Mouse (Mus musculus): ENCODE data around the gene Phb. TPM values are rescaled to one million over a fixed set of nuclear protein-coding genes. Genes with fewer than 3 reads are reported as not detected.

Phb gene
- polyA plus RNA-seq, 1 experiment from 2014 or later, result 244 TPM

- Histone ChIP-seq H3K4me2 (ENCODE audit: low read depth, low read length) (no peak overlapping the region), H3K36me3 (replicated peaks; ENCODE audit: control insufficient read depth, insufficient read depth, low read depth, low read length) (no peaks in the 10 kb centered on the region), H3K27ac (replicated peaks; ENCODE audit: low read depth, low read length) (no peak overlapping the region), H3K4me3 (ENCODE audit: low read depth, low read length) (no peak overlapping the region), H3K4me1 (ENCODE audit: control insufficient read depth, insufficient read depth, low read length) (peaks cover 26% of the 10 kb centered on the region), H3K27me3 (ENCODE audit: control insufficient read depth, insufficient read depth, low read length) (peaks cover 10% of the 10 kb centered on the region), H3K9ac (replicated peaks; ENCODE audit: low read length) (peak overlapping the region; percentile 4; the same call in 1 of the 2 replicates), H3K9me3 (replicated peaks; ENCODE audit: control insufficient read depth, low read length) (no peaks in the 10 kb centered on the region)
- 54% methylated on average over 7 of the region's 7 CpGs for WGBS
- DNase-seq (ENCODE audit: low spot score), result no peak
- no peak for ATAC-seq (replicated peaks; ENCODE audit: insufficient number of reproducible peaks, low FRiP score, low TSS enrichment, low read depth)
Observed at GRCm38 (mm10) chr11:95644381-95644780, 22.4 kb upstream of the Phb start.

DNA sequence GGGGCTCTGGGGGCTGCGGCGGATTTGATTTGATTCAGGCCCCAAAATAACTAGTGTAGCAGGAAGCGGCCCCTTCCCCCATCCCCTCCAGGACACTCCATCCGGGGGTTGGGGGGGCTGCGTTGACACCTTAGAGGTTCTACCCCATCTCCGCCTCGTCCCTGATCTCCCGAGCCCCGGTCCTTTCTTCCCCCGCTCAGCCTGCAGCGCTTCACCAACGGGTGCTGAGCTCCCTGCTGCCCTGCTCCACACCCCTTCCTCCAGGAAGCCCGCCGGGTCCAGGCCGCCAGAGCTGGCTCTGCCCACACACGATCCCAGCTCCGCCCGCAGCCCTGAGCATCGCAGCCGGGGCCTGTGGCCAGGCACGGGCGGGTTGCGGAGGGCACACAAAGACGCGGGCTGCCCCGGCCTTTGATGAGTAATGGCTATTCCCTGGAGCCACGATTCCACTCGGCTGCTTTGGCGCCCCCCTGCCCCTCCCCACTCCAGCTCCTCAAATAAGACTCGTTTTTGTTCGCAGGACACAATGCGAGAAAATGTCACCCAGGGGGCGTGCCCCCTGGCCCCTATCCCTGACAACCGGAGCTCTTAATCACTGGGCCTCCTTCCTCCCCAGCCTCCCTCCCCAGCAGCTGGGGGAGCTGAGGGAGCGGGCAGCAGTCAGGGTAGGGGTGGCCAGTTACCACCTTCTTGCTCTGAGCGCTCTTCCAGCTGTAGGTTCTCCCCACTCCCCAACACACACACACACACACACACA lies 21.2 kb upstream of the Phb start:
- WGBS, result 4% methylated on average over 36 of the region's 36 CpGs
- peak; percentile 60 for DNase-seq (ENCODE audit: low spot score)
- Histone ChIP-seq H3K9ac (replicated peaks; ENCODE audit: low read length) (peak overlapping the region; percentile 19), H3K4me1 (ENCODE audit: control insufficient read depth, insufficient read depth, low read length) (peaks cover 21% of the 10 kb centered on the region), H3K4me3 (ENCODE audit: low read depth, low read length) (peak overlapping the region; percentile 4; the same call in 1 of the 2 replicates), H3K4me2 (ENCODE audit: low read depth, low read length) (peak overlapping the region; percentile 36), H3K36me3 (replicated peaks; ENCODE audit: control insufficient read depth, insufficient read depth, low read depth, low read length) (no peaks in the 10 kb centered on the region), H3K9me3 (replicated peaks; ENCODE audit: control insufficient read depth, low read length) (no peaks in the 10 kb centered on the region), H3K27me3 (ENCODE audit: control insufficient read depth, insufficient read depth, low read length) (peaks cover 10% of the 10 kb centered on the region), H3K27ac (replicated peaks; ENCODE audit: low read depth, low read length) (no peak overlapping the region)
- ATAC-seq (replicated peaks; ENCODE audit: insufficient number of reproducible peaks, low FRiP score, low TSS enrichment, low read depth), result peak; percentile 29; the same call in 1 of the 2 replicates

DNA sequence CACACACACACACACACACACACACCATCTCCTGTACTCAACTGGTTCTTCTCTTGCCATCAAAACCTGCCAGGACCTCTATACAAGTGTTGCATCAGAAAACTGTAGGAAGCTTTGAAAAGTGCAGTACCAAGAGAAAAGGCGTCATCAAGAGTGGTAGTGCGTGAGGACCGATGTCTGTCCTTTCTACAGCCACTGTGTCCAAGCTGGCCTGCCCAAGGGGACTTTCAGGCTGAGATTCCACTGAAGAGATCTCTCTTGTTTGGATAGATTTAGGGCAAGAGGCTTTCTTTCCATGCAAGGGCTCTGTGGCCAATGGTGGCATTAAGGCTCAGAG lies 20.6 kb upstream of the Phb start:
- DNase-seq (ENCODE audit: low spot score) (no peak), ATAC-seq (replicated peaks; ENCODE audit: insufficient number of reproducible peaks, low FRiP score, low TSS enrichment, low read depth) (no peak)
- Histone ChIP-seq H3K9me3 (replicated peaks; ENCODE audit: control insufficient read depth, low read length) (no peaks in the 10 kb centered on the region), H3K9ac (replicated peaks; ENCODE audit: low read length) (no peak overlapping the region), H3K27ac (replicated peaks; ENCODE audit: low read depth, low read length) (no peak overlapping the region), H3K4me2 (ENCODE audit: low read depth, low read length) (no peak overlapping the region), H3K27me3 (ENCODE audit: control insufficient read depth, insufficient read depth, low read length) (peaks cover 10% of the 10 kb centered on the region), H3K36me3 (replicated peaks; ENCODE audit: control insufficient read depth, insufficient read depth, low read depth, low read length) (no peaks in the 10 kb centered on the region), H3K4me1 (ENCODE audit: control insufficient read depth, insufficient read depth, low read length) (peaks cover 18% of the 10 kb centered on the region), H3K4me3 (ENCODE audit: low read depth, low read length) (no peak overlapping the region)
- WGBS, result 47% methylated on average over 3 of the region's 3 CpGs

DNA sequence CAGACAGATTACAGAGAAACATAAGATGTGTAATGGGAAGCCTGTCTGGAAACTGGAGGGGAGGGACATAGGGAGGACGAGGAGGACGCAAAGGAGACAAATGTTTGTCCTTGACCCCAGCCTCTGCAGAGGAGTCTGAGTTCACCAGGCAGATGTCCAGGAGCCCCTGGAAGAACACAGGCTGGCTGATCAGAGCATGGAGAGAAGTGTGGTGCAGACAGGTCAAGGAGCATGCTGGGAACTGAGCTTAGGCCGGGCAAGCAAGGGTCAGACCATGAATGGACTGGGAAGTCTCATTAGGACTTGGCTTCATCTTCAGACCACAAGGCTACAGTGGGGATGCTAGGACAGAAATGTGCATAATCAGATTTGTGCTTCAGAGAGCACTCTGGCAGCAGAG lies 19.0 kb upstream of the Phb start:
- H3K4me3 ChIP-seq (ENCODE audit: low read depth, low read length), result no peak overlapping the region
- 22% methylated on average over 3 of the region's 3 CpGs for WGBS
- no peaks in the 10 kb centered on the region for H3K9me3 ChIP-seq (replicated peaks; ENCODE audit: control insufficient read depth, low read length)
- no peak overlapping the region for H3K27ac ChIP-seq (replicated peaks; ENCODE audit: low read depth, low read length)
- peaks cover 18% of the 10 kb centered on the region for H3K4me1 ChIP-seq (ENCODE audit: control insufficient read depth, insufficient read depth, low read length)
- H3K9ac ChIP-seq (replicated peaks; ENCODE audit: low read length), result no peak overlapping the region
- peaks cover 10% of the 10 kb centered on the region for H3K27me3 ChIP-seq (ENCODE audit: control insufficient read depth, insufficient read depth, low read length)
- H3K4me2 ChIP-seq (ENCODE audit: low read depth, low read length), result no peak overlapping the region
- H3K36me3 ChIP-seq (replicated peaks; ENCODE audit: control insufficient read depth, insufficient read depth, low read depth, low read length), result no peaks in the 10 kb centered on the region
- ATAC-seq (replicated peaks; ENCODE audit: insufficient number of reproducible peaks, low FRiP score, low TSS enrichment, low read depth) (no peak), DNase-seq (ENCODE audit: low spot score) (no peak)

- Histone ChIP-seq H3K27me3 (ENCODE audit: control insufficient read depth, insufficient read depth, low read length) (peaks cover 10% of the 10 kb centered on the region), H3K27ac (replicated peaks; ENCODE audit: low read depth, low read length) (no peak overlapping the region), H3K4me2 (ENCODE audit: low read depth, low read length) (no peak overlapping the region), H3K36me3 (replicated peaks; ENCODE audit: control insufficient read depth, insufficient read depth, low read depth, low read length) (no peaks in the 10 kb centered on the region), H3K9ac (replicated peaks; ENCODE audit: low read length) (no peak overlapping the region), H3K9me3 (replicated peaks; ENCODE audit: control insufficient read depth, low read length) (no peaks in the 10 kb centered on the region), H3K4me3 (ENCODE audit: low read depth, low read length) (no peak overlapping the region), H3K4me1 (ENCODE audit: control insufficient read depth, insufficient read depth, low read length) (peaks cover 18% of the 10 kb centered on the region)
- 6% methylated on average over 4 of the region's 4 CpGs for WGBS
- ATAC-seq (replicated peaks; ENCODE audit: insufficient number of reproducible peaks, low FRiP score, low TSS enrichment, low read depth), result no peak; the same call in 1 of the 2 replicates
- peak; percentile 88 for DNase-seq (ENCODE audit: low spot score)
Observed at GRCm38 (mm10) chr11:95648827-95649226, 17.9 kb upstream of the Phb start.

DNA sequence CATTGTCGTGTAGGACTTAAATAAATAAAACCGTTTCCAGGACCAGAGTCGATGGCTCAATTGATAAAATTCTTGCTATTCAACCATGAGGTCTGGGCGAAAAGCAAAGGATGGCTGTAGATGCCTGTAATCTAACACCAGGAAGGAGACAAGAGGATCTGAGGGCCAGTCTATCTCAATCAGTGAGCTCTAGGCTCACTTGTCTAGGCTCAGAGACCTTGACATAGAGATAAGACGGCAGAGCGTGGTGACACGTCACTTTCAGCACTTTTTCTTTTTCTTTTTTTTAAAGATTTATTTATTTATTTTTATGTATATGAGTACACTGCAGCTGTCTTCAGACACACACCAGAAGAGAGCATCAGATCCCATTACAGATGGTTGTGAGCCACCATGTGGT lies 17.2 kb upstream of the Phb start:
- H3K9me3 ChIP-seq (replicated peaks; ENCODE audit: control insufficient read depth, low read length), result no peaks in the 10 kb centered on the region
- no peak overlapping the region for H3K4me3 ChIP-seq (ENCODE audit: low read depth, low read length)
- ATAC-seq (replicated peaks; ENCODE audit: insufficient number of reproducible peaks, low FRiP score, low TSS enrichment, low read depth) (no peak), DNase-seq (ENCODE audit: low spot score) (no peak)
- WGBS, result 68% methylated on average over 7 of the region's 7 CpGs
- peaks cover 5% of the 10 kb centered on the region for H3K27me3 ChIP-seq (ENCODE audit: control insufficient read depth, insufficient read depth, low read length)
- peaks cover 13% of the 10 kb centered on the region for H3K4me1 ChIP-seq (ENCODE audit: control insufficient read depth, insufficient read depth, low read length)
- H3K4me2 ChIP-seq (ENCODE audit: low read depth, low read length), result no peak overlapping the region
- H3K27ac ChIP-seq (replicated peaks; ENCODE audit: low read depth, low read length), result no peak overlapping the region
- H3K36me3 ChIP-seq (replicated peaks; ENCODE audit: control insufficient read depth, insufficient read depth, low read depth, low read length), result no peaks in the 10 kb centered on the region
- H3K9ac ChIP-seq (replicated peaks; ENCODE audit: low read length), result no peak overlapping the region

GRCm38 (mm10) chr11:95650001-95650400 lies 16.8 kb upstream of the Phb start:
- no peaks in the 10 kb centered on the region for H3K36me3 ChIP-seq (replicated peaks; ENCODE audit: control insufficient read depth, insufficient read depth, low read depth, low read length)
- H3K9me3 ChIP-seq (replicated peaks; ENCODE audit: control insufficient read depth, low read length), result no peaks in the 10 kb centered on the region
- ATAC-seq (replicated peaks; ENCODE audit: insufficient number of reproducible peaks, low FRiP score, low TSS enrichment, low read depth) (no peak), DNase-seq (ENCODE audit: low spot score) (peak; percentile 55)
- no peak overlapping the region for H3K4me2 ChIP-seq (ENCODE audit: low read depth, low read length)
- H3K27me3 ChIP-seq (ENCODE audit: control insufficient read depth, insufficient read depth, low read length), result peaks cover 3% of the 10 kb centered on the region; the same call in 1 of the 2 replicates
- H3K4me1 ChIP-seq (ENCODE audit: control insufficient read depth, insufficient read depth, low read length), result peaks cover 11% of the 10 kb centered on the region
- H3K27ac ChIP-seq (replicated peaks; ENCODE audit: low read depth, low read length), result no peak overlapping the region
- H3K4me3 ChIP-seq (ENCODE audit: low read depth, low read length), result no peak overlapping the region
- 24% methylated on average over 2 of the region's 2 CpGs for WGBS
- no peak overlapping the region for H3K9ac ChIP-seq (replicated peaks; ENCODE audit: low read length)

DNA sequence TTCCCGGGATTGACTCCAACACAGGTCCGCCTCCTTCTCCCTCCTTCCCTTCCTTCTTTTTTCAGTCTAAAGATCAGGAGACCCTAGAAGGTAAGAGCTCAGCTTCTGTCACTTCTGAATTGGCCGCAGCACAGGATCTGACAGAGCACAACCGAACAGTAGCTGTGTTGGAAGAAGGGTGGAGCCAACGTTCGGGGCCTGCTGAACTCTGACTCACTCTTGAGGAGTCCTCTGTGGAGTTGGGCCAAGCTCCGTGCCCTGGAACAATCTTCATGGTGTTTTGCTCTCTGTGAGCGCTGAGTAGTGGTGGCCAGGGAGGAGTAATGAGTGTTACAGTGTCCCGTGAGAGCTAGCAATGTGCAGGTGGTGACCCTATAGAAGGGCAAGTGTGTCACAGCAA lies 15.8 kb upstream of the Phb start:
- no peaks in the 10 kb centered on the region for H3K36me3 ChIP-seq (replicated peaks; ENCODE audit: control insufficient read depth, insufficient read depth, low read depth, low read length)
- H3K4me1 ChIP-seq (ENCODE audit: control insufficient read depth, insufficient read depth, low read length), result peaks cover 3% of the 10 kb centered on the region; the same call in 1 of the 2 replicates
- no peak for ATAC-seq (replicated peaks; ENCODE audit: insufficient number of reproducible peaks, low FRiP score, low TSS enrichment, low read depth)
- 76% methylated on average over 9 of the region's 9 CpGs for WGBS
- no peak overlapping the region for H3K4me2 ChIP-seq (ENCODE audit: low read depth, low read length)
- H3K4me3 ChIP-seq (ENCODE audit: low read depth, low read length), result no peak overlapping the region
- no peak for DNase-seq (ENCODE audit: low spot score)
- H3K27me3 ChIP-seq (ENCODE audit: control insufficient read depth, insufficient read depth, low read length), result no peaks in the 10 kb centered on the region
- no peak overlapping the region for H3K27ac ChIP-seq (replicated peaks; ENCODE audit: low read depth, low read length)
- no peak overlapping the region for H3K9ac ChIP-seq (replicated peaks; ENCODE audit: low read length)
- H3K9me3 ChIP-seq (replicated peaks; ENCODE audit: control insufficient read depth, low read length), result no peaks in the 10 kb centered on the region

Data from embryonic facial prominence, embryonic 11.5 days (tissue).